Mouse (Mus musculus) kidney, adult 2 months (tissue): ENCODE results near the gene Slc17a4. TPM values are rescaled to one million over a fixed set of nuclear protein-coding genes. Genes with fewer than 3 reads are reported as not detected.

Experiments
- DNase-seq: peaks from one replicate; pipeline ENCODE4 v3.0.0; 2021
- H3K27ac ChIP-seq: fragments of 200-500 bp; 2 replicates; pipeline ENCODE4 v1.5.1; 2012; ENCODE audit warnings: low read depth, low read length, control low read depth, inconsistent platforms; ENCODE audit not compliant: insufficient read depth
- H3K27me3 ChIP-seq: fragments of 200-500 bp; replicated peaks from 2 replicates; pipeline ENCODE4 v1.6.1; 2012; ENCODE audit warnings: mild to moderate bottlenecking, moderate library complexity, low read length, inconsistent platforms; ENCODE audit not compliant: control insufficient read depth, insufficient read depth
- H3K36me3 ChIP-seq: fragments of 200-500 bp; 2 replicates; pipeline ENCODE4 v1.6.1; 2012; ENCODE audit warnings: mild to moderate bottlenecking, moderate library complexity, low read length, inconsistent platforms; ENCODE audit not compliant: control insufficient read depth, insufficient read depth
- H3K4me1 ChIP-seq: fragments of 200-500 bp; 2 replicates; pipeline ENCODE4 v1.6.1; 2011; ENCODE audit warnings: low read length; ENCODE audit not compliant: control insufficient read depth, insufficient read depth
- H3K4me3 ChIP-seq: fragments of 200-500 bp; 2 replicates; pipeline ENCODE4 v1.5.1; 2011; ENCODE audit warnings: mild to moderate bottlenecking, low read depth, low read length, control low read depth; ENCODE audit not compliant: insufficient read depth
- CTCF ChIP-seq: fragments of 200-500 bp; conservative IDR thresholded peaks from 2 replicates; pipeline ENCODE4 v1.5.1; 2011; ENCODE audit warnings: low read depth, mild to moderate bottlenecking, control low read depth, low read length, moderate library complexity, mixed read lengths; ENCODE audit not compliant: insufficient read depth, insufficient read length
- POLR2A ChIP-seq: fragments of 200-500 bp; IDR thresholded peaks from one replicate; pipeline ENCODE4 v1.6.1; 2011; ENCODE audit warnings: low read depth, low read length, control low read depth
- WGBS: fragments of 180-500 bp; shearing (Covaris S2); methylation state at CpG from one replicate; pipeline ENCODE4 v1.1.7; 2018; 5-methylcytosine and 5-hydroxymethylcytosine counted together
- polyA plus RNA-seq: library from polyadenylated mRNA; depleted of rRNA; stranded (reverse); fragments of >200 nt; gene quantifications from 2 replicates; pipeline ENCODE4 v1.2.3, GENCODE M21; 2012

The Slc17a4 gene
- polyA plus RNA-seq, 1 experiment, result 2.8 TPM

DNA sequence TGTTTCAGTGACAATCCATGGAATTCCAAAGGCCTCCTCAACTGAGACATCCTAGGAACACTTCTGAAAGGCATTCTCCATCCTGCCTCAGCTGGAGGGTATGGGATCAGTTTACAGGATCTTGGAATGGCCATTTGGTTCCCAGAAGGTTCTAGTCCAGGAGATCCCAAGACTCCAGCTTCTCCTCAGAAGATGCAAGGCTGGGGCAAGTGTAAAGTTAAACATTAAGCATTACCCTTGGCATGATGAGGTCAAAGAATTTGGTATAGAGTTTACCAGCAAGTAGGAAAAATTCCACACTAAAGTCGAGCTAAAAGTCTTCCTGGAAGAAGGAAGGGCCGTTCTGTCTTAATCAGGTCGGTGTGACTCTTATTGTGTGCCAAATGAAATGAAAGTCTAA lies 44.8 kb downstream of the Slc17a4 start:
- WGBS, result 26% methylated on average over 3 of the region's 3 CpGs
- Histone ChIP-seq H3K36me3 (peaks cover 6% of the 10 kb centered on the region), H3K27ac (peak overlapping the region; percentile 98), H3K27me3 (no peaks in the 10 kb centered on the region), H3K4me3 (peak overlapping the region; percentile 43), H3K4me1 (peaks cover 22% of the 10 kb centered on the region)
- TF ChIP-seq CTCF (no peak), POLR2A (no peak)
- peak; percentile 88 for DNase-seq

DNA sequence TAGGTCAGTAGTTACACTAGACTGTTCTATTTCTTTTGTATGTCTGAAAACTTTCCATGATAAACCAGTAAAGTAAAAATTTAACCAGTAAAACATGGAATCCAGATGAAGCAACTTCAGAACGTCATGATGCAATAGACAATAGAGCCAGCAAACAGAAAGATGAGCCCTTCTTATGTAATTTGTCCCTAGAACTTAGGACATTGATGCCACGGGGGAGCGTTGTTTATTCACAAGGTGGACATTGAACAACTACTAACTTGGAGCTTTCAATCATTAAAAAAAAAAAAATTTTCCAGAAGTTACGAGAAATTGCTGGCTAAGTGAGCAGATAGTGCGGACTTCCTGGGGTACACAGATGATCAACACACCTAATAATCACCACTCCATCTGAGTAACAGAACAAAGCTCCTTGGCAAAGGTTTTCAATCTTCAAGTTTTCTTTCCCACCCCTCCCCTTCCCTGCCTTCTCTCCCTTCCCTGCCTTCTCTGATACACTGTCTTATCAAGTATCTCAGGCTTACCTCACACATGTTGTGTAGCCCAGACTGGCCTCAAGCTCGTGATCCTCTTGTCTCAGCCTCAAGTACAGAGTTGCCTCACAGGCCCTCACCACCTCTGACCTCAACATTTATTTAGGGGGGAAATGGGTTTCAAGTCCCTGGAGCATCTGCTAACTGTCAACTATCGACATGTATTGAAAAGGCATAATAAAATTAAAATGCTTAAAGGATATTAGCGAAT lies 45.8 kb downstream of the Slc17a4 start:
- no peaks in the 10 kb centered on the region for H3K27me3 ChIP-seq
- DNase-seq, result peak; percentile 89

DNA sequence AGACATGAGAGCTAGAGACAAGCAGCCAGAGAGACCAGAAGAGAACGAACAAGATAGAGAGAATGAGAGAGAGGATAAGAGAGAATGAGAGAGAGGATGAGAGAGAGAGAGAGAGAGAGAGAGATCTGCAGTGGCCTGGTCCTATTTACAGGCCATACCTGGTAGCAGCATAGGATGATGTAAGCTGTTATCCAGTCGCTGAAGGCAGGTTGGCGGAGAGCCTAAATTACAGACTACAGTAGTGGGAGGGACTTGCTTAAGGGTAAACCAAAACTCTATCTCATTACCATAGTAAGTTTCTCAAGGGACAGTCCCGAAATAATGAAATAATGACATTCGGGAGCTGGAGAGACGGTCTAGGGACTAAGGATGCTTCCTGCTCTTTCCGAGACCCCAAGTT lies 47.4 kb downstream of the Slc17a4 start, which contains the start of gene Slc17a1:
Gene Slc17a1, plus strand, starts transcription at position 346 of the 400 bp plus-strand sequence.
- peak within 1 kb of the TSS; percentile 92 for H3K27ac ChIP-seq
- WGBS, result 68% methylated on average over 7 of the region's 7 CpGs
- no peak for TF ChIP-seq CTCF
- TF ChIP-seq POLR2A, result no peak
- H3K4me3 ChIP-seq, result no peak within 1 kb of the TSS; the same call in 1 of the 2 replicates
- no peaks in the 10 kb centered on the region for H3K27me3 ChIP-seq
- peaks cover 2% of the 10 kb centered on the region for H3K36me3 ChIP-seq
- DNase-seq, result peak; percentile 80
- H3K4me1 ChIP-seq, result peaks cover 19% of the 10 kb centered on the region

More for the DNA sequence above, 45.8 kb downstream of the Slc17a4 start:
- peaks cover 22% of the 10 kb centered on the region for H3K4me1 ChIP-seq
- WGBS, result 64% methylated on average over 8 of the region's 8 CpGs
- peak overlapping the region; percentile 98 for H3K27ac ChIP-seq
- H3K36me3 ChIP-seq, result peaks cover 6% of the 10 kb centered on the region
- H3K4me3 ChIP-seq, result peak overlapping the region; percentile 18; the same call in 1 of the 2 replicates
- TF ChIP-seq POLR2A (no peak), CTCF (no peak)

DNA sequence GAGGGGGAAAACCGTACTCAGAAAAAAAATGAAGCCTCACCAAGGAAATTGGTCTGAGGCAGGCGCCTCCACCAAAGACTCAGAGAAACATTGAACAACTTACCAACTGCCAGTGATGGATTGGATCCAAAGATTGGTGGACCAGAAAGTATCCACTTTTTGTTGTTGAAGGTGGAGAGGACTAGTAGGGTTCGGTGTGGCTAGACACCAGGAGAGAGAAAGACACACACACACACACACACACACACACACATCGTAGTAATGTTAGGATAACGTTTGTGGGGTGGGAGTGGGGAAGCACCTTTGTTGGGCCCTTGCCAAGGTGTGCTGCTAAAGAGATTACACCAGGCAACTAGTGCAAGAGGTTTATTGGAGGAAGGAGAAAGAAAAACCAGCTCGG lies 47.8 kb downstream of the Slc17a4 start:
- H3K27me3 ChIP-seq, result no peaks in the 10 kb centered on the region
- peak; percentile 89 for DNase-seq
- H3K4me3 ChIP-seq, result no peak overlapping the region; the same call in 1 of the 2 replicates
- peak overlapping the region; percentile 92 for H3K27ac ChIP-seq
- WGBS, result 49% methylated on average over 6 of the region's 6 CpGs
- peaks cover 19% of the 10 kb centered on the region for H3K4me1 ChIP-seq
- TF ChIP-seq CTCF (no peak), POLR2A (no peak)
- H3K36me3 ChIP-seq, result no peaks in the 10 kb centered on the region

- Histone ChIP-seq H3K4me3 (no peak overlapping the region), H3K27ac (peak overlapping the region; percentile 92)
Measured at GRCm38 (mm10) chr13:23866086-23866710, 48.6 kb downstream of the Slc17a4 start.

DNA sequence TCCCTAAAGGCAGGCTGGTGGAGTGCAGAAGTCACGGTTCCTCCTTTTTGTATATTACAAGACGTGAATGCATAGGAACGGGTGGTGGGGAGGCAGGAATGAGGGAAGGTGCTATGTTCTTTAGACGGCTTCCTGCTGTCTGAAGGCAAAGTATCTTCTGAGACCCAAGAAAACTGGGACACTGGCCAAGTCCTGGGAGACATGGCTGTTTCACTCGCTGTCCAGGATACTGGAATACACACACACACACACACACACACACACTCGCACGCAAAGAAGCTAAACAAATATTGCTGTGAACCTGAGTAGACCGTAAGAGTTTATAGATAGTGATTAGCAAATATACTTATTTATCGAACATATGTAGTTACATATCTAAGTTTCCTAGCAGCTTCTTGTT lies 50.1 kb downstream of the Slc17a4 start:
- Histone ChIP-seq H3K36me3 (no peaks in the 10 kb centered on the region; the same call in 1 of the 2 replicates), H3K27me3 (no peaks in the 10 kb centered on the region), H3K27ac (no peak overlapping the region), H3K4me1 (peaks cover 17% of the 10 kb centered on the region), H3K4me3 (no peak overlapping the region)
- DNase-seq, result peak; percentile 63
- TF ChIP-seq CTCF, result no peak
- no peak for TF ChIP-seq POLR2A
- 63% methylated on average over 9 of the region's 9 CpGs for WGBS

More at GRCm38 (mm10) chr13:23866086-23866710, 48.6 kb downstream of the Slc17a4 start:
- no peaks in the 10 kb centered on the region for H3K27me3 ChIP-seq
- TF ChIP-seq POLR2A (no peak), CTCF (no peak)
- H3K4me1 ChIP-seq, result peaks cover 19% of the 10 kb centered on the region
- WGBS, result 51% methylated on average over 9 of the region's 9 CpGs
- DNase-seq, result peak; percentile 44
- H3K36me3 ChIP-seq, result no peaks in the 10 kb centered on the region

DNA sequence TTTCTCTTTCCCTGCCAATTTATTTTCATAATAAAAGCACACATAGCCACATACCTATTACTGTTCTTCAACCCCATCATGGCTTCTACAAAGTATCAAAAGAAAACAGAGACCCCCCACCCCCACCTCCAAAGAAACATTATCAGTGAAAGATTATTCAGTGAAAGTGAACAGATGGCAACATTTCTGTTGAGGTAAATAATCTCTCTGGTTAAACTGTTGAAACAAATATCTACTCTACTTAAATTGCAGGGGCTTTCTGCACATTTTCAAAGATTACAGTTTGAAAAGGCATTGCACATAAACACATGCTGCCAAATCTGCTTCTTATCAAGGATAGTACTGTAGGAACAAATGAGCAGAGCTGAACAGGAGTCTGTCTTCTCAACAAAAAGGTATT lies 53.0 kb downstream of the Slc17a4 start:
- no peak for DNase-seq
- no peak overlapping the region for H3K27ac ChIP-seq
- TF ChIP-seq POLR2A (no peak), CTCF (no peak)
- peaks cover 9% of the 10 kb centered on the region for H3K36me3 ChIP-seq
- H3K4me1 ChIP-seq, result peaks cover 11% of the 10 kb centered on the region
- H3K27me3 ChIP-seq, result no peaks in the 10 kb centered on the region
- H3K4me3 ChIP-seq, result no peak overlapping the region
